Mouse (Mus musculus) T-helper 17 cell (primary cell): ENCODE results near the gene Gemin2.

Source experiments
- in situ Hi-C, 2 experiments: fragments of 300-600 bp; cut with MboI, MseI; formaldehyde crosslinking; loops; 1 replicate in 1 of 2; 2 replicates in 1 of 2; pipeline ENCODE4 v1.15.1; 2025; ENCODE audit warnings: high pct_unique_total_duplicates in 2 of 2

Gemin2 gene

GRCm38 (mm10) chr12:59055196-59055850, 42.1 kb downstream of the Gemin2 start:
- in situ Hi-C loops = loop anchor here in 1 of 2 experiments (10.0 kb wide), 1 partner anchor 149 kb away; no protein-coding TSS in a partner anchor

- in situ Hi-C loops = loop anchor here in 1 of 2 experiments (10.0 kb wide), 1 partner anchor 149 kb away; no protein-coding TSS in a partner anchor
These were observed 43.0 kb downstream of the Gemin2 start for GRCm38 (mm10) chr12:59056222-59056621.

GRCm38 (mm10) chr12:59058242-59058641, 45.0 kb downstream of the Gemin2 start:
- in situ Hi-C loops = loop anchor here in 1 of 2 experiments (10.0 kb wide), 1 partner anchor 147 kb away; no protein-coding TSS in a partner anchor

GRCm38 (mm10) chr12:59060322-59060721, 47.1 kb downstream of the Gemin2 start:
- in situ Hi-C loops = loop anchor here in 1 of 2 experiments (10.0 kb wide), 1 partner anchor 46 kb away; the partner anchor contains the start of genes Gemin2 and Sec23a

GRCm38 (mm10) chr12:59060993-59061595, 47.9 kb downstream of the Gemin2 start, which contains the start of gene Trappc6b:
TSS of gene Trappc6b (minus strand) at chr12:59061472.
- in situ Hi-C loops = loop anchor here in 1 of 2 experiments (10.0 kb wide), 1 partner anchor 46 kb away; the partner anchor contains the start of genes Gemin2 and Sec23a

- in situ Hi-C loops = loop anchor here in 1 of 2 experiments (5.0 to 10.0 kb wide), 2 partner anchors 50 to 62 kb away; partner anchors contain the start of genes Gemin2 and Sec23a
These were observed 51.6 kb downstream of the Gemin2 start for GRCm38 (mm10) chr12:59064837-59065236.

GRCm38 (mm10) chr12:59065776-59066175, 52.6 kb downstream of the Gemin2 start:
- in situ Hi-C loops = loop anchor here in 1 of 2 experiments (5.0 to 10.0 kb wide), 2 partner anchors 51 to 62 kb away; partner anchors contain the start of genes Gemin2 and Sec23a

GRCm38 (mm10) chr12:59066448-59067077, 53.4 kb downstream of the Gemin2 start, which contains the start of gene Pnn:
TSS of gene Pnn (plus strand) at chr12:59066884.
- in situ Hi-C loops = loop anchor here in 1 of 2 experiments (5.0 to 10.0 kb wide), 2 partner anchors 52 to 61 kb away; partner anchors contain the start of genes Gemin2 and Sec23a

- in situ Hi-C loops = loop anchor here in 1 of 2 experiments (5.0 to 10.0 kb wide), 2 partner anchors 52 to 60 kb away; partner anchors contain the start of genes Gemin2 and Sec23a
These were observed 53.9 kb downstream of the Gemin2 start for GRCm38 (mm10) chr12:59067095-59067494.

GRCm38 (mm10) chr12:59068791-59069190, 55.6 kb downstream of the Gemin2 start:
- in situ Hi-C loops = loop anchor here in 1 of 2 experiments (5.0 to 10.0 kb wide), 2 partner anchors 54 to 59 kb away; partner anchors contain the start of genes Gemin2 and Sec23a

- in situ Hi-C loops = no loop called here
These were observed 59.1 kb downstream of the Gemin2 start for GRCm38 (mm10) chr12:59072286-59072685.

GRCm38 (mm10) chr12:59074052-59074451, 60.9 kb downstream of the Gemin2 start:
- in situ Hi-C loops = no loop called here

- in situ Hi-C loops = no loop called here
These were observed 63.8 kb downstream of the Gemin2 start for GRCm38 (mm10) chr12:59076996-59077395.

GRCm38 (mm10) chr12:59077883-59078282, 64.7 kb downstream of the Gemin2 start:
- in situ Hi-C loops = no loop called here
